Mouse (Mus musculus) embryonic facial prominence, embryonic 15.5 days (tissue): ENCODE data around the gene Tmem235. TPM values are rescaled to one million over a fixed set of nuclear protein-coding genes. Genes with fewer than 3 reads are reported as not detected.
A peak's percentile ranks its signal among the peaks of the same experiment; 100 is the strongest.

Experiments
- ATAC-seq: fragments of 200-750 bp; cut with Nextera tagmentation; 2 replicates; pipeline ENCODE4 v1.8.0; 2017; ENCODE audit warnings: low read depth, moderate TSS enrichment; ENCODE audit not compliant: insufficient number of reproducible peaks, low FRiP score, low TSS enrichment
- H3K27ac ChIP-seq: fragments of 300-500 bp; sonication (generic); replicated peaks from 2 replicates; pipeline ENCODE4 v1.5.1; 2015; ENCODE audit warnings: mild to moderate bottlenecking, inconsistent platforms
- H3K27me3 ChIP-seq: fragments of 300-500 bp; sonication (generic); 2 replicates; pipeline ENCODE4 v1.6.1; 2015; ENCODE audit warnings: inconsistent platforms
- H3K36me3 ChIP-seq: fragments of 300-500 bp; sonication (generic); 2 replicates; pipeline ENCODE4 v1.6.1; 2015; ENCODE audit warnings: mild to moderate bottlenecking, inconsistent platforms
- H3K4me1 ChIP-seq: fragments of 300-500 bp; sonication (generic); 2 replicates; pipeline ENCODE4 v1.6.1; 2015; ENCODE audit warnings: inconsistent platforms
- H3K4me2 ChIP-seq: fragments of 300-500 bp; sonication (generic); replicated peaks from 2 replicates; pipeline ENCODE4 v1.6.1; 2015; ENCODE audit warnings: mild to moderate bottlenecking, inconsistent platforms
- H3K4me3 ChIP-seq: fragments of 300-500 bp; sonication (generic); replicated peaks from 2 replicates; pipeline ENCODE4 v1.5.1; 2015; ENCODE audit warnings: mild to moderate bottlenecking, inconsistent platforms
- H3K9ac ChIP-seq: fragments of 300-500 bp; sonication (generic); 2 replicates; pipeline ENCODE4 v1.6.1; 2015; ENCODE audit warnings: inconsistent platforms
- H3K9me3 ChIP-seq: fragments of 300-500 bp; sonication (generic); replicated peaks from 2 replicates; pipeline ENCODE4 v1.6.1; 2016; ENCODE audit warnings: inconsistent platforms
- WGBS: fragments of 180-500 bp; shearing (Covaris S2); methylation state at CpG from one replicate; pipeline ENCODE4 v1.1.7; 2015; 5-methylcytosine and 5-hydroxymethylcytosine counted together
- polyA plus RNA-seq: library from polyadenylated mRNA; unstranded; fragments of >200 nt; fragmentation: Nextera tagmentation; extraction: Ambion mirVana; gene quantifications from 2 replicates; pipeline ENCODE4 v1.2.1, GENCODE M21; 2015

Gene Tmem235
- polyA plus RNA-seq, 1 experiment from 2014 or later = not detected

GRCm38 (mm10) chr11:117871376-117871775 is 10.8 kb downstream of the Tmem235 start:
- no peak for ATAC-seq
- no peak overlapping the region for H3K4me2 ChIP-seq
- H3K27ac ChIP-seq = no peak overlapping the region
- no peak overlapping the region for H3K9ac ChIP-seq
- no peaks in the 10 kb centered on the region for H3K9me3 ChIP-seq
- H3K4me1 ChIP-seq = peaks cover 28% of the 10 kb centered on the region
- no peaks in the 10 kb centered on the region for H3K36me3 ChIP-seq
- no peak overlapping the region for H3K4me3 ChIP-seq
- H3K27me3 ChIP-seq = no peaks in the 10 kb centered on the region
- 64% methylated on average over 5 of the region's 5 CpGs for WGBS

GRCm38 (mm10) chr11:117871911-117872584 is 11.5 kb downstream of the Tmem235 start:
- WGBS = 56% methylated on average over 12 of the region's 12 CpGs
- H3K9me3 ChIP-seq = no peaks in the 10 kb centered on the region

GRCm38 (mm10) chr11:117872861-117873608 is 12.5 kb downstream of the Tmem235 start, which contains the start of gene Tha1:
Tha1 (minus strand) TSS chr11:117873481.
- Histone ChIP-seq H3K4me2 (peak within 1 kb of the TSS; percentile 88), H3K36me3 (no peaks in the 10 kb centered on the region), H3K4me1 (peaks cover 30% of the 10 kb centered on the region), H3K9me3 (no peaks in the 10 kb centered on the region), H3K4me3 (peak within 1 kb of the TSS; percentile 76), H3K27ac (0 out of 2 replicates have a peak within 1 kb of the TSS, but pooled peaks have one; percentile 41), H3K9ac (peak within 1 kb of the TSS; percentile 43), H3K27me3 (no peaks in the 10 kb centered on the region)
- ATAC-seq = peak; percentile 66; the same call in 1 of the 2 replicates
- WGBS = 2% methylated on average over 51 of the region's 51 CpGs

More at GRCm38 (mm10) chr11:117871911-117872584, 11.5 kb downstream of the Tmem235 start:
- Histone ChIP-seq H3K9ac (no peak overlapping the region), H3K4me2 (peak overlapping the region; percentile 88; the same call in 1 of the 2 replicates), H3K27ac (no peak overlapping the region), H3K36me3 (no peaks in the 10 kb centered on the region), H3K4me3 (no peak overlapping the region), H3K4me1 (peaks cover 27% of the 10 kb centered on the region), H3K27me3 (no peaks in the 10 kb centered on the region)
- ATAC-seq = no peak

- H3K27ac ChIP-seq = no peak overlapping the region
- no peak for ATAC-seq
- no peaks in the 10 kb centered on the region for H3K36me3 ChIP-seq
- peaks cover 44% of the 10 kb centered on the region for H3K4me1 ChIP-seq
- no peak overlapping the region for H3K4me3 ChIP-seq
- 53% methylated on average over 4 of the region's 4 CpGs for WGBS
- H3K9ac ChIP-seq = no peak overlapping the region
- no peak overlapping the region for H3K4me2 ChIP-seq
- no peaks in the 10 kb centered on the region for H3K27me3 ChIP-seq
- H3K9me3 ChIP-seq = no peaks in the 10 kb centered on the region
Measured at GRCm38 (mm10) chr11:117874419-117874818, 13.9 kb downstream of the Tmem235 start.

- 39% methylated on average over 6 of the region's 6 CpGs for WGBS
- no peaks in the 10 kb centered on the region for H3K27me3 ChIP-seq
Measured at GRCm38 (mm10) chr11:117875681-117876080, 15.1 kb downstream of the Tmem235 start.

GRCm38 (mm10) chr11:117877917-117878745 is 17.6 kb downstream of the Tmem235 start:
- Histone ChIP-seq H3K27ac (peak overlapping the region; percentile 66), H3K9me3 (no peaks in the 10 kb centered on the region), H3K9ac (no peak overlapping the region), H3K36me3 (no peaks in the 10 kb centered on the region), H3K4me2 (peak overlapping the region; percentile 27; the same call in 1 of the 2 replicates), H3K4me1 (peaks cover 44% of the 10 kb centered on the region), H3K4me3 (no peak overlapping the region), H3K27me3 (no peaks in the 10 kb centered on the region)
- 21% methylated on average over 13 of the region's 13 CpGs for WGBS
- ATAC-seq = no peak

More at GRCm38 (mm10) chr11:117875681-117876080, 15.1 kb downstream of the Tmem235 start:
- ATAC-seq = no peak
- peaks cover 43% of the 10 kb centered on the region for H3K4me1 ChIP-seq
- no peaks in the 10 kb centered on the region for H3K9me3 ChIP-seq
- H3K36me3 ChIP-seq = no peaks in the 10 kb centered on the region
- no peak overlapping the region for H3K27ac ChIP-seq
- no peak overlapping the region for H3K4me2 ChIP-seq
- no peak overlapping the region for H3K9ac ChIP-seq
- no peak overlapping the region for H3K4me3 ChIP-seq

- H3K27ac ChIP-seq = peak overlapping the region; percentile 66
- WGBS = 9% methylated on average over 8 of the region's 8 CpGs
- ATAC-seq = no peak
Measured at GRCm38 (mm10) chr11:117878892-117879291, 18.3 kb downstream of the Tmem235 start.

GRCm38 (mm10) chr11:117879676-117880075 is 19.1 kb downstream of the Tmem235 start:
- H3K27ac ChIP-seq = no peak overlapping the region
- no peak overlapping the region for H3K9ac ChIP-seq
- no peaks in the 10 kb centered on the region for H3K36me3 ChIP-seq
- no peak for ATAC-seq
- H3K4me3 ChIP-seq = no peak overlapping the region
- no peaks in the 10 kb centered on the region for H3K27me3 ChIP-seq
- 69% methylated on average over 6 of the region's 6 CpGs for WGBS
- peaks cover 45% of the 10 kb centered on the region for H3K4me1 ChIP-seq
- H3K4me2 ChIP-seq = no peak overlapping the region
- H3K9me3 ChIP-seq = no peaks in the 10 kb centered on the region

More at GRCm38 (mm10) chr11:117878892-117879291, 18.3 kb downstream of the Tmem235 start:
- no peaks in the 10 kb centered on the region for H3K9me3 ChIP-seq
- no peak overlapping the region for H3K9ac ChIP-seq
- H3K36me3 ChIP-seq = no peaks in the 10 kb centered on the region
- no peaks in the 10 kb centered on the region for H3K27me3 ChIP-seq
- no peak overlapping the region for H3K4me3 ChIP-seq
- peak overlapping the region; percentile 27; the same call in 1 of the 2 replicates for H3K4me2 ChIP-seq
- peaks cover 42% of the 10 kb centered on the region for H3K4me1 ChIP-seq

GRCm38 (mm10) chr11:117880336-117880976 is 19.9 kb downstream of the Tmem235 start:
- no peak overlapping the region for H3K4me2 ChIP-seq
- H3K27me3 ChIP-seq = no peaks in the 10 kb centered on the region
- H3K9ac ChIP-seq = no peak overlapping the region
- H3K36me3 ChIP-seq = no peaks in the 10 kb centered on the region
- 87% methylated on average over 9 of the region's 9 CpGs for WGBS
- H3K27ac ChIP-seq = no peak overlapping the region
- no peak for ATAC-seq
- H3K4me1 ChIP-seq = peaks cover 45% of the 10 kb centered on the region
- no peak overlapping the region for H3K4me3 ChIP-seq
- H3K9me3 ChIP-seq = no peaks in the 10 kb centered on the region

GRCm38 (mm10) chr11:117880977-117881358 is 20.4 kb downstream of the Tmem235 start:
- no peak for ATAC-seq
- peaks cover 45% of the 10 kb centered on the region for H3K4me1 ChIP-seq
- no peak overlapping the region for H3K9ac ChIP-seq
- no peak overlapping the region for H3K27ac ChIP-seq
- no peak overlapping the region for H3K4me3 ChIP-seq
- H3K36me3 ChIP-seq = no peaks in the 10 kb centered on the region
- 81% methylated on average over 6 of the region's 6 CpGs for WGBS
- no peak overlapping the region for H3K4me2 ChIP-seq
- H3K9me3 ChIP-seq = no peaks in the 10 kb centered on the region
- H3K27me3 ChIP-seq = no peaks in the 10 kb centered on the region
